Mouse (Mus musculus) limb, embryonic 10.5 days (tissue): Measurements from ENCODE around the gene Tmem147. TPM values are rescaled to one million over a fixed set of nuclear protein-coding genes. Genes with fewer than 3 reads are reported as not detected.

Experiments
- DNase-seq: peaks from one replicate; pipeline ENCODE4 v3.0.0-alpha.2; 2017; ENCODE audit warnings: low spot score
- H3K27ac ChIP-seq: fragments of 300-500 bp; sonication (generic); 2 replicates; pipeline ENCODE4 v1.5.1; 2016; ENCODE audit warnings: mild to moderate bottlenecking
- H3K27me3 ChIP-seq: fragments of 300-500 bp; sonication (generic); 2 replicates; pipeline ENCODE4 v1.6.1; 2016; ENCODE audit warnings: low read depth, mild to moderate bottlenecking; ENCODE audit not compliant: poor library complexity, severe bottlenecking
- H3K36me3 ChIP-seq: fragments of 300-500 bp; sonication (generic); 2 replicates; pipeline ENCODE4 v1.6.1; 2016; ENCODE audit warnings: mild to moderate bottlenecking, moderate library complexity
- H3K4me1 ChIP-seq: fragments of 300-500 bp; sonication (generic); 2 replicates; pipeline ENCODE4 v1.6.1; 2016
- H3K4me3 ChIP-seq: fragments of 300-500 bp; sonication (generic); 2 replicates; pipeline ENCODE4 v1.5.1; 2016; ENCODE audit warnings: mild to moderate bottlenecking, moderate library complexity
- H3K9me3 ChIP-seq: fragments of 300-500 bp; sonication (generic); replicated peaks from 2 replicates; pipeline ENCODE4 v1.6.1; 2016; ENCODE audit warnings: mild to moderate bottlenecking
- WGBS: fragments of 180-500 bp; shearing (Covaris S2); methylation state at CpG from one replicate; pipeline ENCODE4 v1.1.7; 2016; 5-methylcytosine and 5-hydroxymethylcytosine counted together
- polyA plus RNA-seq: library from polyadenylated mRNA; unstranded; fragments of >200 nt; fragmentation: Nextera tagmentation; extraction: Ambion mirVana; gene quantifications from 2 replicates; pipeline ENCODE4 v1.2.1, GENCODE M21; 2016

Gene Tmem147
- polyA plus RNA-seq = 153 and 159 TPM in 2 replicates

DNA sequence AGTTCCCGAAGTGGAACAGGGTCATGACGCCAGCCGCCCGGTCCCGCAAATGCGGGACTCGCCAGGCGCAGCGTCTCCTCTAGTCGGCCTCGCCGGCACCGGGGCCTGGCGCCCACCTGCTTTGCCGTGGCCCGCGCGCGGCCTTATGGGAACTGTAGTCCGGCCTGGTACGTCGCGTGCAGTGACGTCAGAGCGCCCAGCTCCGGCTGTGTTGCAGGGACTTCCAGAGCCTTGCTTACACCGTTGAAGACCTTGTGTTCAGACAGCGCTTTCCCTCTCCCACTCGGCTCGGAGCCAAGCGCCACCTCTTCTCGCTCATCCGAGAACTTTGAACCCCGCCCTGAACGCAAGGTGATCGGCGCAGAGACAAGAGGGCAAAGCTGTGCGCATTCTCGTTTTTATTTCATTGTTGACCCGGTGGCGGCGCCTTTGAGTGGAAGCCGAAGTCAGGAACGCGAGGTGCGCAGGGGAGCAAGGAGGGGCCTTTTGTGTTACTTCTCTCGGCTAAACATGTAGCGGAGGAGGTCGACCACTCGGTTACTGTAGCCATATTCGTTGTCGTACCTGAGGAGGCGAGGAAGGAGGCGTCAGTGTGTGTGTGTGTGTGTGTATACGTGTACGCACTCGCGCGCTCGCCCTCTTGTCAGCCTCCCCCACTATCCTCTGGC lies at the start of gene Tmem147:
Tmem147 (minus strand) TSS at position 145 of the 668 bp plus-strand sequence.
- H3K4me3 ChIP-seq = peak within 1 kb of the TSS; percentile 73
- no peaks in the 10 kb centered on the region for H3K9me3 ChIP-seq
- under 1% methylated on average over 60 of the region's 60 CpGs for WGBS
- peak within 1 kb of the TSS; percentile 88 for H3K27ac ChIP-seq
- H3K27me3 ChIP-seq = no peaks in the 10 kb centered on the region
- peaks cover 59% of the 10 kb centered on the region for H3K36me3 ChIP-seq
- DNase-seq = peak; percentile 96
- H3K4me1 ChIP-seq = peaks cover 26% of the 10 kb centered on the region

DNA sequence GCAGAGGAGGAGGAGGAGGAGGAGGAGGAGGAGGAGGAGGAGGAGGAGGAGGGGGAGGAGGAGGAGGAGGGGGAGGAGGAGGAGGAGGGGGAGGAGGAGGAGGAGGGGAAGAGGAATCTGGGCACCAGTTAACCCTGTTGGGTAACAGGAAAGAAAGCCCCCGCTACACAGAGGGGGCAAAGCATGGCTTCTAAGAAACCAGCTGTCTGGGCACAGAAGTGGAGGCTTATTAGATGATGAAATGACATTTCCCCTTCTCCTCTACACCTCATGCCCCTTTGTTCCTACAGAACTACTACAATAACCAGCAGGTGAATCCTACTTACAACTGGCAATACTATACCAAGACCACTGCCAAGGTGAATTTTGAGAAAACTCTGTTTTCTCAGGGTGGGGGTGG lies 48.6 kb upstream of the Tmem147 start:
- no peaks in the 10 kb centered on the region for H3K9me3 ChIP-seq
- no peaks in the 10 kb centered on the region for H3K36me3 ChIP-seq
- WGBS = 78% methylated on average over 1 of the region's 1 CpGs
- H3K4me3 ChIP-seq = no peak overlapping the region
- H3K27ac ChIP-seq = no peak overlapping the region
- H3K4me1 ChIP-seq = no peaks in the 10 kb centered on the region
- no peak for DNase-seq
- no peaks in the 10 kb centered on the region for H3K27me3 ChIP-seq

DNA sequence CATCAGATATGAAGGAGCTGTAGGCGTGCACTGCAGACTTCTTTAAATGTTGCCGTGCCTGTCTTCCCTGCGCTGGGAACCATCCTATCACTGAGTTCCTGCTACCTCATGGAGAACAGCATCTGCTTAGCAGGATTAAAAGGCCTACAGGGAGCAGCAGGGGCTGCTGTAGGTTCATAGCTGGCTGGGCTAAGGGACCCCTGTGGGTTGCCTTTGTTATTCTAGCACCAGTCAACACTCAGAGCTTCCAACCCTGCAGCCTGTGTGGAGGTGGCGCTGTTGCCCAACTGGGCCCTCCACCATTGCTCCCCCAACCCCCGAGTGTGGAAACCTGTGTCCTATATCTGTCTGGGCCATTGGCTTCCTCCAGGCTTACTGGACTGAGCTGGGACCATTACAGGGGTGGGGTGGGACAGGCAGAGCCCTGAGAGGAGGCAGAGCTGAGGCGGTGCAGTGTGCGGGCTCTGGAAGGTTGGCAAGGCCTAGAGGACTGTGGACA lies 47.8 kb upstream of the Tmem147 start:
- no peaks in the 10 kb centered on the region for H3K27me3 ChIP-seq
- WGBS = 55% methylated on average over 7 of the region's 7 CpGs

DNA sequence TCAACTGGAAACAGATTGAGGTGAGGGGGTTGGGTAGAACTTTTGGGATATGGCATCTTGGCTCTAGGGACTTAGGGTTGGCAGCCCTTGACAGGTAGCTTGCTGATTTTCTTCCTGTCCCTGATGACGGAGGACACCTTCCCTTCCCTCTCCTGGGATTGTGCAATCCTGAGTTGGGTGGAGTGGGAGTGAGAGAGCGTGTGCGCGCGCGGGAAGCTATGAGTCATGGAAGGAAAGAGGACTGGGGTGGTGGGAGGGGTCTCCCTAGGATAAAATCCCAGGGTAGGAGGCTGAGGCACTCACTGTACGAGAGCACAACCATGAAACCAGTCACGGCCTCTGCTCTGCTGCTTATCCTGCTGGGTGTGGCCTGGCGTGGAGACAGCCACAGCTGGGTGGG lies 46.8 kb upstream of the Tmem147 start:
- no peak for DNase-seq
- H3K36me3 ChIP-seq = no peaks in the 10 kb centered on the region
- no peaks in the 10 kb centered on the region for H3K4me1 ChIP-seq
- H3K27ac ChIP-seq = no peak overlapping the region
- no peaks in the 10 kb centered on the region for H3K9me3 ChIP-seq
- H3K27me3 ChIP-seq = no peaks in the 10 kb centered on the region
- no peak overlapping the region for H3K4me3 ChIP-seq
- 91% methylated on average over 9 of the region's 9 CpGs for WGBS

More for the DNA sequence above, 47.8 kb upstream of the Tmem147 start:
- no peak overlapping the region for H3K4me3 ChIP-seq
- no peaks in the 10 kb centered on the region for H3K9me3 ChIP-seq
- H3K27ac ChIP-seq = no peak overlapping the region
- no peaks in the 10 kb centered on the region for H3K4me1 ChIP-seq
- no peak for DNase-seq
- no peaks in the 10 kb centered on the region for H3K36me3 ChIP-seq

DNA sequence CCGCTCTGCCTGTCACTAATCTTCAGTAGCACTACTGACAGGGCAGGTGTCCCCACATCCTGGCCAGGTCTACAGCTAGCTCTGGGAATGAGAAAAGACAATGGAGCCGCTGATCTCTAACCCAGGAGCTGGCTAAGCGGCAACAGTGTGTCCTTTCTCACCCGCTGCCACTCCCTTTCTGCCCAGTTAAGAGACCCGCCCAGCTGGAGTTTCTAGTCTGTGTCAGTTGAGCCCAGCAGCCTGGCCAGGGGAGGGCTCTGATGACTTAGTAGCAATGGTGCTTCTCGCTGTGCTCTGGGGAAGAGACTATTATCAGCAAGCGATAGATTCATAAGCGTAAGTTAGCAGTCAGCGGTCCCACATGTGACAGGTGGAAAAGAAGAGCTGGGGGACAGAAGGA lies 39.9 kb upstream of the Tmem147 start:
- H3K4me3 ChIP-seq = no peak overlapping the region
- H3K9me3 ChIP-seq = no peaks in the 10 kb centered on the region
- no peaks in the 10 kb centered on the region for H3K36me3 ChIP-seq
- no peaks in the 10 kb centered on the region for H3K4me1 ChIP-seq
- no peak for DNase-seq
- no peak overlapping the region for H3K27ac ChIP-seq
- WGBS = 40% methylated on average over 9 of the region's 9 CpGs
- H3K27me3 ChIP-seq = peaks cover 12% of the 10 kb centered on the region; the same call in 1 of the 2 replicates

DNA sequence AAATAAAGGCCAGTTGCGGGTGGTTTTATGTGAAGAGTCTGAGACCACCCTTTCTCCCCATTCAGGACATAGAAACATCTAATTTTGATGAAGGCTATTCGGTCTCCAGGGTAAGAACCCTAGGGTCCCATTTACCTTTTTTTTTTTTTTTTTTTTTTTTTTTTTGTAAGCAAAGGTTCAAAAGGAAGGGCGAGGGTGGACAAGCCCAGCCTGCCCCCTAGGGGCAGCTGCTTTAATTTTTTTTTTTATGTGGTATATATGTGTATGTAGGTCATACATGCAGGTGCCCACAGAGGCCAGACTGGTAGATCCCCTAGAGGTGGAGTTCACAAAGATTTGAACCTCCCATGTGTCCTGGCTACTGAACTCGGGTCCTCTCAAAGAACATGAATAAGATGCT lies 37.1 kb upstream of the Tmem147 start:
- Histone ChIP-seq H3K9me3 (no peaks in the 10 kb centered on the region), H3K36me3 (no peaks in the 10 kb centered on the region), H3K27me3 (peaks cover 12% of the 10 kb centered on the region; the same call in 1 of the 2 replicates), H3K27ac (no peak overlapping the region), H3K4me3 (no peak overlapping the region), H3K4me1 (no peaks in the 10 kb centered on the region)
- WGBS = 90% methylated on average over 4 of the region's 4 CpGs
- no peak for DNase-seq

DNA sequence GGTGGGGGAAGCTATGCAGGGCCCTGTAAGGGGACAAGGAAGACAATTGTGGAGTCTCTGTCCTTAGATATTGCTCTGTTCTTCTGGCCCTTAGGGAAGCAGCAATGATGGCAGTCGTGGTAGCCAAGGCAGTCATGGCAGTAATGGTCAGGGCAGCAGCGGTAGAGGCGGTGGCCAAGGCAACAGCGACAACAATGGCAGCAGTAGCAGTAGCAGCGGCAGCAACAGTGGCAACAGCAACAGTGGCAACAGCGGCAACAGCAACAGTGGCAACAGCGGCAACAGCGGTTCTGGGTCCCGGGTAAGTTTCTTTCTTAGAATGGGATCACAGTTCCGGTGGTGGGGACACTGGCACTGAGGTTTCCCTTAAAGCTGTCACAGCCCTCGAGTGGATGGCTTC lies 35.8 kb upstream of the Tmem147 start:
- Histone ChIP-seq H3K27ac (no peak overlapping the region), H3K27me3 (peaks cover 12% of the 10 kb centered on the region; the same call in 1 of the 2 replicates), H3K4me1 (peaks cover 4% of the 10 kb centered on the region; the same call in 1 of the 2 replicates), H3K9me3 (no peaks in the 10 kb centered on the region), H3K36me3 (no peaks in the 10 kb centered on the region), H3K4me3 (no peak overlapping the region)
- 35% methylated on average over 11 of the region's 11 CpGs for WGBS
- DNase-seq = no peak

DNA sequence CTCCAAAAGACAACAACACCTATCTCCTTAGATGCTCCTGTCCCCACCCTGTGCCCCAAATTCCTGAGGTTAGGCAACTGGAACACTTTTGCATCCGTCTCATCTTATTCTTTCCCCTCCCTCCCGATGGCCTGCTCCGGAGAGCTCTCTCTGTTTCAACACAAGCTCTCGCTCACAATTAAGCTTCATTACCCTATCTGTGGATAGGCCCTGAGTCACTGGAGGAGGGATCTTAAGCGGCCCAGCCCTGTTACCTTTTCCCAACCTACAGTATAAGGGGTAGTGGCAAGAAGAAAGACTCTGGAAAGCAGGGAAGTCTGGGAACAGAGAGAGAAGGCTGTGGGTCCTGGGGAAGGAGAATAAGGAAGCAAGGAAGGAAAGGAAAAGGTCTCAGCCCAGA lies 34.1 kb upstream of the Tmem147 start, which contains the start of gene Dmkn:
Dmkn (plus strand) TSS at position 301 of the 400 bp plus-strand sequence.
- peaks cover 6% of the 10 kb centered on the region; the same call in 1 of the 2 replicates for H3K4me1 ChIP-seq
- no peaks in the 10 kb centered on the region for H3K36me3 ChIP-seq
- no peak for DNase-seq
- no peaks in the 10 kb centered on the region for H3K9me3 ChIP-seq
- WGBS = 62% methylated on average over 5 of the region's 5 CpGs
- no peak within 1 kb of the TSS for H3K4me3 ChIP-seq
- H3K27ac ChIP-seq = no peak within 1 kb of the TSS
- peaks cover 7% of the 10 kb centered on the region; the same call in 1 of the 2 replicates for H3K27me3 ChIP-seq

DNA sequence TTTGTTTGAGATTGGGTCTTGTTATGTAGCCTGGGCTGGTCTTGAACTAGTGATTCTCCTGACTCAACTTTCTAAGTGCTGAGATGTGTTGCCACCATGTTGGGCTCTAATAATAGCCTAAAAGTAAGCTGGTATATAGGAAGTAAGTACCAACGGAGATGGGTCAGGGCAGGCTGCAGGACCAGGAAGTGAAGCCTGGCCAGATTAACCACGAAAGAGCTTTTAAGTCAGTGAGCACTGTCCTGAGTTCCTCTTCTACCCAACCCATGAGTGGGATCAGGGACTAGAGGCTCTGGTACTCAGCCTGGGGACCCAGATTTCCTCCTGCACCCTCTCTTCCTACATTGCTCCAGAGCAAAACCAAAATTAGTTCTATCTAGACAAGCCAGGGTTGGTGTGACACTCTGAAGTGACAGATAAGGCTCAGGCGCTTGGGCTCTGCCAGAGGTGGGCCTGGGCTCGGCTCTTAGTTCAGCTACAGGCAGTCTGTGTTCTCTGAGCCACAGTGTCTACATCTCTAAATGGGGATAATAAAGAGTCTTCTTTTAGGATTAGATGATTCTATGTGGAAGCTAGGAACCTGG lies 32.5 kb upstream of the Tmem147 start:
- 84% methylated on average over 4 of the region's 4 CpGs for WGBS
- H3K4me3 ChIP-seq = no peak overlapping the region
- no peak for DNase-seq
- no peaks in the 10 kb centered on the region for H3K9me3 ChIP-seq
- H3K36me3 ChIP-seq = 0 out of 2 replicates have a peak, but pooled peaks cover under 1% of the 10 kb centered on the region
- peaks cover 6% of the 10 kb centered on the region; the same call in 1 of the 2 replicates for H3K4me1 ChIP-seq
- H3K27me3 ChIP-seq = peaks cover 7% of the 10 kb centered on the region; the same call in 1 of the 2 replicates
- no peak overlapping the region for H3K27ac ChIP-seq

DNA sequence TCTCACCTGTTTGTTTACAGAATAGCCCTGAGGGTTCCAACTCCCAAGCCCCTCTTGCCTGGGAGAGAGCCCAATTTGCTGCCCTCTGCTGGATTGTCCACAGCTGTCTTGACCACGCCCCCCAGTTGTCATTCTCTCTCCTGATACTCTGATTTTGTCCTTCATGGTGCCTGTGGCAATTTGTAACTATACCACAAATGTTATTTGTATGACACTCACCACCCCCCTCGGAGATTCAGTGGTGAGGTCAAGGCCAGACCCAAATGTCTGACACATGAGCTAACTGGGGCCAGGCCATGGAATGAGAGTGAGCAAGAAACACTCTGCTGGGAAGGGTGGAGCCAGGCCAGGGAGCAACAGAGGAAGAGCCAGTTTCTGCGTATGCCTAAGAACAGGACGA lies 29.5 kb upstream of the Tmem147 start:
- H3K27me3 ChIP-seq = no peaks in the 10 kb centered on the region
- no peak overlapping the region for H3K27ac ChIP-seq
- H3K4me3 ChIP-seq = no peak overlapping the region
- no peaks in the 10 kb centered on the region; the same call in 1 of the 2 replicates for H3K9me3 ChIP-seq
- DNase-seq = peak; percentile 52
- H3K4me1 ChIP-seq = peaks cover 6% of the 10 kb centered on the region; the same call in 1 of the 2 replicates
- 42% methylated on average over 4 of the region's 4 CpGs for WGBS
- H3K36me3 ChIP-seq = peaks cover 28% of the 10 kb centered on the region

DNA sequence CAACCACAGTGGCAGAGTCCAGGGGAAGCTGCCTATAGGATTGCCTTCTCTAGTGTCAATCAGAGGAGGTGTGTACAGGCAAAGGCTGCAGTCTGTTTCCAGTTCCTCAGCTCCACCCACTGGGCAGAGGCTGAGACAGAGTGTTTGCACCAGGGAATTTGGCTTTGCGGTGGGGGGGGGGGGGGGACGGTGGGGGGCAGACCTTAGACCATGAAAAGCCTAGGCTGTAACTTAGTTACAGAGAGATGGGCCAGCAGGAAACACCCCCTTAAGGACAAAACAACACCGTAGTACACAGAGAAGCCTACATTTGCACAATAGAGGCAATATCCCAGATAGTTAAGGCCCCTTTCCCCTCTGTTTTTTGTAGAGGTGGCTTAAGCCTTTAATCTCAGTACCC lies 27.7 kb upstream of the Tmem147 start:
- peaks cover 30% of the 10 kb centered on the region for H3K36me3 ChIP-seq
- DNase-seq = no peak
- no peaks in the 10 kb centered on the region; the same call in 1 of the 2 replicates for H3K9me3 ChIP-seq
- H3K27me3 ChIP-seq = no peaks in the 10 kb centered on the region
- H3K27ac ChIP-seq = no peak overlapping the region
- WGBS = 74% methylated on average over 3 of the region's 3 CpGs
- H3K4me1 ChIP-seq = peaks cover 6% of the 10 kb centered on the region; the same call in 1 of the 2 replicates
- no peak overlapping the region for H3K4me3 ChIP-seq

DNA sequence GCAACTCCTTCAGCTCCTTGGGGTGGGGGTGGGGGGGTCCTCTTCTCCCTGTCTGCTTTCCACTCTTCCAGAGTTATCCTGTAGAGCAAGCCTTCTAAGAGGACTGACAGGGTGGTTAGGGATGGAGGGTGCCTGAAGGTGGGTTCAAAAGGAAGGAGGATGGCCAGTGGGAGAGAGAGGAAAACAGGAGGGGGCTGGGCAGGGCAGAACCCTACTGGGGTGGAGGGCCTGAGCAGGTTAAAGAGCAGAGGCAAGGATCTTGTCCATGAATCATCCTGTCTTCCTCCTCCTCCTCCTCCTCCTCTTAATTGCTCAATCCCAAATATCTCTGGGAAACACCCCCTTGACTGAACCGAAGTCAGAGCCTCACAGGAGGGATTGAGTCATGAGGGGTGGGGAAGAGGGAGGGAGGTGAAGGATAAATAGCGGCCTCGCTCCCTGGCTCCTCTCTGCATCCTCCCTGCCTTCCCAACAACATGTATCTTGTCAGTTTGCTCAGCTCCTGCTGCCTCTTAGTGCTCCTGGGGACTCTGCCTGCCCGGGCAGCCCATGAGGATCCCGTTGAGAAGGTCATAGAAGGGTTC lies 21.8 kb upstream of the Tmem147 start, which contains the start of gene Sbsn:
Sbsn (plus strand) TSS at position 386 of the 584 bp plus-strand sequence.
- Histone ChIP-seq H3K27ac (0 out of 2 replicates have a peak within 1 kb of the TSS, but pooled peaks have one; percentile 42), H3K9me3 (no peaks in the 10 kb centered on the region; the same call in 1 of the 2 replicates), H3K4me3 (no peak within 1 kb of the TSS), H3K36me3 (peaks cover 29% of the 10 kb centered on the region), H3K27me3 (no peaks in the 10 kb centered on the region), H3K4me1 (0 out of 2 replicates have a peak, but pooled peaks cover 7% of the 10 kb centered on the region)
- no peak for DNase-seq
- WGBS = 44% methylated on average over 5 of the region's 5 CpGs
